Mouse (Mus musculus) frontal cortex, postnatal 25 days (tissue): ENCODE measurements at regions not wholly inside any gene's neighbourhood (a gene's known extent, or its start where the extent isn't known, plus 50 kb on each side); places are given as distances from the start of the nearest gene placed in this dataset.
A peak's percentile ranks its signal among the peaks of the same experiment; 100 is the strongest.

Source experiments
- DNase-seq, 2 experiments: peaks; one replicate each; pipeline ENCODE4 v3.0.0; 2022; ENCODE audit warnings: low spot score in 2 of 2

DNA sequence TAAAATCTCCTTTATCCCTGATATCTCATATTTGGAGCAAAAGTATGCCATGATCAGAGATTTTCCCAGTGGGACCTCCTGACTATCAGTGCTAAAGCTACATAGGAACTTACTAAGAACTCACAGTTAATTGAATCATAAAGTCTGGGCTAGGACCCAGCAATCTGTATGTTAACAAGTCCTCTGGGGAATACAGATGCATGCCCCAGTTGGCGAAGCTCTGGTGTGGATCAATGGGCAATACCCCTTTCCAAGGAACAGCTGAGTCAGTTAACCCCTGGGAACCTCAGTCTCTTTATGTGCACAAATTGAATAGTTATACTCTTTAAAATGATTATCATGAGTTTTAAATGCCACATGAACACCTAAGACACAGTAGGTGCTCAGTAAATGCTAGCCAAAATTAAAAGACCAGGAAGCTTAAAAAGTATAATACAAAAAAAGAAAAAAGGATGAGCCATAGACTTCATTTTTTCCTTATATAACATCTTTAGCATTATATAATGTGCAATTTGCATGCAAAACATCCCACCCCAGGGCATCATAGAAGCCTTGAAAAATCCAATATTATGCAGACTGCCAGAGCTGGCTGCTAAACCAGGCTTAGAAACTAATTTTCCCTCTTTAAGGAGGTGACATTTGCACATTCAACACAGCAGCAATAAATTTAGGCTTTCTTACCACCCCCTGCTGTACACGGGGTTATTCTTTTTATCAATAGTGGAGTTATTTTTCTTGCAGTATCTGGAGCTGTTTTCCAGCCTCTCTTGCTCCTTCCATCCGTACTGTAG is 202.7 kb downstream of the Gm16223 start:
- DNase-seq = no peak

GRCm38 (mm10) chr5:42272001-42272400 is 204.2 kb downstream of the Gm16223 start:
- DNase-seq = peak; percentile 15 to 56

DNA sequence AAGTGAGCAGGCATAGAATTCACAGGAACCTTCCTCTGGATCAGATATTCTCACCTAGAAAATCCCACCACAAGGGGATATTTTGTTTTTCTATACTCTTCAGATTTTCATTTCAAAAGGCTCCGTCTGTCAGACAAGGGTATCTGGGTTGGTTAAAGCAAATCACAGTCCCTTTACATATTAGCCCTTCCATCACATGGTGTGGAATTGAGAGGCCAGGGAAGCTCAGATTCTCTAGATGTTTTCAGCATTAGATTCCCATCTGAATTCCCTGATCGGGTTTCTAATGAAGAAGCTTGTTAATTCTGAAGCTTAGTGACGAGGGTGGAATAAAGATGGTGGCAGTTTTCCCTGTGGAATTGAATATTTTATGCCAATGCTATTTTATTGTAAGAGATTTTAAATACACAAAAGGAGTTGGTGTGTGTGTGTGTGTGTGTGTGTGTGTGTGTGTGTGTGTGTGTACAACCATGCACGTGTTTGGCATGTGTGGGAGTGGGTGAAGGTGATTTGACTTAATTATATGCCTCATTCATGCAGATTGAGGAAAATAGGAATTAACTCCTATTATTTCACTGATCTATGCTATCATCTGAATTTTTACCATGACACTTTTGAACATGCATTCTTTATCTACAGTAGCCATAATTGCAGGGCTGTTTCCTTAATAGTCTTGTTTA is 211.0 kb downstream of the Gm16223 start:
- no peak for DNase-seq
